9 mouse cellular contexts compared by ENCODE assay signal in genomic region chr14:30564451-30564850, GRCm38 (mm10). TPM values are rescaled to one million over a fixed set of nuclear protein-coding genes. Genes with fewer than 3 reads are reported as not detected.
DNase-seq lines count a peak whose midpoint lies in the region; ATAC-seq and TF ChIP-seq lines count a peak whose summit lies in the region.
"Had no signal": no experiment of that assay in that cellular context is flagged by ENCODE, and none has a peak within 500 bp of the region (broad histone marks: within the 10 kb centered on the region; RNA-seq: fewer than 3 reads in every experiment).

No protein-coding gene starts in this region.

- no peak for ATAC-seq in hindbrain, embryonic 12.5 days (ENCODE audit: low FRiP score)

- no peaks in the 10 kb centered on the region for H3K9me3 ChIP-seq in E14TG2a.4 (ENCODE audit: low read length)
- H3K9me3 ChIP-seq in hindbrain, embryonic 12.5 days (replicated peaks): no peaks in the 10 kb centered on the region

- H3K4me3 ChIP-seq in E14TG2a.4 (replicated peaks; ENCODE audit: low read length): peak overlapping the region; percentile 27
- H3K4me3 ChIP-seq in embryonic fibroblast, embryonic 13.5 days (ENCODE audit: insufficient read depth, low read length): no peak overlapping the region
- H3K4me3 ChIP-seq in hindbrain, embryonic 12.5 days: no peak overlapping the region
- H3K4me3 ChIP-seq: erythroblast, embryonic 14.5 days had no signal

- H3K4me1 ChIP-seq in E14TG2a.4 (replicated peaks; ENCODE audit: low read depth, low read length): peaks cover 88% of the 10 kb centered on the region
- H3K4me1 ChIP-seq in embryonic fibroblast, embryonic 13.5 days (ENCODE audit: control insufficient read depth, insufficient read depth, low read length): peaks cover 4% of the 10 kb centered on the region; the same call in 1 of the 2 replicates
- no peaks in the 10 kb centered on the region; the same call in 1 of the 2 replicates for H3K4me1 ChIP-seq in hindbrain, embryonic 12.5 days

- WGBS in hindbrain, embryonic 12.5 days: 92% methylated on average over 2 of the region's 2 CpGs

- intact Hi-C loops in heart, postnatal 25 days (cut with DNase I): no loop called here

- DNase-seq in adrenal gland, adult (ENCODE audit: inconsistent age in 2 of 2, low spot score in 1 of 2): peak; percentile 84 to 92
- DNase-seq in adrenal gland, postnatal 4 days (ENCODE audit: low spot score in 2 of 2): no peak
- peak; percentile 44 for DNase-seq in heart, postnatal 25 days (ENCODE audit: low spot score)
- peak; percentile 70 for DNase-seq in lung, postnatal 25 days (ENCODE audit: low spot score)
- no peak for DNase-seq in cerebellum, postnatal 4 days (ENCODE audit: low spot score in 2 of 2)

- H3K27me3 ChIP-seq in E14TG2a.4 (ENCODE audit: insufficient read depth, low read length): no peaks in the 10 kb centered on the region
- H3K27me3 ChIP-seq in hindbrain, embryonic 12.5 days: no peaks in the 10 kb centered on the region

- H3K36me3 ChIP-seq in E14TG2a.4 (ENCODE audit: insufficient read depth, low read length): peaks cover 95% of the 10 kb centered on the region
- H3K36me3 ChIP-seq in hindbrain, embryonic 12.5 days: peaks cover 88% of the 10 kb centered on the region

- H3K27ac ChIP-seq in embryonic fibroblast, embryonic 13.5 days (ENCODE audit: insufficient read depth, low read length): peak overlapping the region; percentile 62
- no peak overlapping the region for H3K27ac ChIP-seq in hindbrain, embryonic 12.5 days

- no peak for TF ChIP-seq POLR2A in embryonic fibroblast, embryonic 13.5 days (IDR thresholded peaks at IDR 0.05; ENCODE audit: low read depth, low read length)

- TF ChIP-seq CTCF in E14TG2a.4 (conservative IDR thresholded peaks at IDR 0.05; ENCODE audit: low read length): no peak
- TF ChIP-seq CTCF in embryonic fibroblast, embryonic 13.5 days (IDR thresholded peaks at IDR 0.05; ENCODE audit: borderline replicate concordance, insufficient read depth, low read length): no peak

- H3K4me2 ChIP-seq in hindbrain, embryonic 12.5 days (replicated peaks): no peak overlapping the region

- no peak overlapping the region for H3K9ac ChIP-seq in hindbrain, embryonic 12.5 days

RNA-seq across cellular contexts. Expression of gene Tkt, which starts 16.3 kb away (rescaled TPM):
- total RNA-seq in adrenal gland, postnatal 4 days (2021): 100 to 1,000 TPM; 399 to 408 TPM
- polyA plus RNA-seq in embryonic fibroblast, embryonic 13.5 days (2011; ENCODE audit: insufficient read length, low read depth, missing spikeins): 288 and 417 TPM in 2 replicates
- total RNA-seq in heart, postnatal 25 days (2021): 10 to 100 TPM; 34.5 to 39.8 TPM
- 210 and 216 TPM in 2 replicates for polyA plus RNA-seq in hindbrain, embryonic 12.5 days (2016; fragmentation: Nextera tagmentation; extraction: Ambion mirVana)

Comparison
In these comparisons a context has a peak if more than half of its experiments do, and no peak if none do; other contexts are left out.
1. DNase-seq: peak in adrenal gland, adult (2 of 2), heart, postnatal 25 days (single experiment) and lung, postnatal 25 days (single experiment); none in adrenal gland, postnatal 4 days (0 of 2) and cerebellum, postnatal 4 days (0 of 2).
2. RNA of gene Tkt, which starts 16.3 kb away (total RNA-seq): 399 to 408 TPM in adrenal gland, postnatal 4 days; 34.5 to 39.8 TPM in heart, postnatal 25 days; every median in the first group is over 4 times any median in the second.